Mouse (Mus musculus) liver, embryonic 14.5 days (tissue): Measurements from ENCODE around the gene Anks1. TPM values are rescaled to one million over a fixed set of nuclear protein-coding genes. Genes with fewer than 3 reads are reported as not detected.

Source experiments
- ATAC-seq: fragments of 200-750 bp; cut with Nextera tagmentation; 2 replicates; pipeline ENCODE4 v1.8.0; 2017; ENCODE audit warnings: moderate number of reproducible peaks, mild to moderate bottlenecking, moderate library complexity; ENCODE audit not compliant: insufficient read depth
- DNase-seq, 3 experiments: peaks; one replicate each; pipeline ENCODE4 v3.0.0-alpha.2; 2012 to 2013; ENCODE audit warnings: low read depth in 3 of 3, low spot score in 3 of 3
- H3K27ac ChIP-seq: fragments of 300-500 bp; sonication (generic); 2 replicates; pipeline ENCODE4 v1.5.1; 2014; ENCODE audit warnings: moderate library complexity, mild to moderate bottlenecking, control low read depth, inconsistent platforms
- H3K27me3 ChIP-seq: fragments of 300-500 bp; sonication (generic); 2 replicates; pipeline ENCODE4 v1.6.1; 2014; ENCODE audit warnings: mild to moderate bottlenecking, low read length, moderate library complexity; ENCODE audit not compliant: control insufficient read depth, insufficient read depth
- H3K36me3 ChIP-seq: fragments of 300-500 bp; sonication (generic); replicated peaks from 2 replicates; pipeline ENCODE4 v1.6.1; 2014; ENCODE audit warnings: low read depth; ENCODE audit not compliant: control insufficient read depth, insufficient read depth
- H3K4me1 ChIP-seq, 2 experiments: fragments of 200-500 bp in 1 of 2; fragments of 300-500 bp in 1 of 2; sonication (generic) in 1 of 2; replicated peaks; 2 replicates each; pipeline ENCODE4 v1.6.1; 2012 to 2014; ENCODE audit warnings: antibody characterized with exemption in 1 of 2, inconsistent platforms in 1 of 2, low read length in 1 of 2; ENCODE audit not compliant: control insufficient read depth in 2 of 2, insufficient read depth in 2 of 2
- H3K4me2 ChIP-seq: fragments of 300-500 bp; sonication (generic); 2 replicates; pipeline ENCODE4 v1.6.1; 2014; ENCODE audit warnings: low read depth, mild to moderate bottlenecking, control low read depth, moderate library complexity
- H3K4me3 ChIP-seq, 2 experiments: fragments of 200-500 bp in 1 of 2; fragments of 300-500 bp in 1 of 2; sonication (generic) in 1 of 2; 2 replicates each; pipeline ENCODE4 v1.5.1; 2012 to 2014; ENCODE audit warnings: low read depth in 2 of 2, low read length in 2 of 2, mild to moderate bottlenecking in 2 of 2, control low read depth in 1 of 2, inconsistent platforms in 1 of 2, moderate library complexity in 1 of 2; ENCODE audit not compliant: insufficient read depth in 1 of 2
- H3K9ac ChIP-seq: fragments of 300-500 bp; sonication (generic); replicated peaks from 2 replicates; pipeline ENCODE4 v1.6.1; 2014; ENCODE audit warnings: mild to moderate bottlenecking, control low read depth, moderate library complexity
- H3K9me3 ChIP-seq: fragments of 300-500 bp; sonication (generic); 2 replicates; pipeline ENCODE4 v1.6.1; 2016; ENCODE audit warnings: low read length, mixed read lengths; ENCODE audit not compliant: control insufficient read depth
- CTCF ChIP-seq: IDR thresholded peaks from 2 replicates; pipeline ENCODE4 v1.5.1; 2016; ENCODE audit warnings: antibody characterized with exemption, low read depth, control low read depth
- EP300 ChIP-seq: IDR thresholded peaks from 2 replicates; pipeline ENCODE4 v1.6.1; 2016; ENCODE audit warnings: antibody characterized with exemption, low read depth
- WGBS: fragments of 180-500 bp; shearing (Covaris S2); extraction: QIAGEN DNeasy Blood & Tissue Kit; methylation state at CpG from one replicate; pipeline ENCODE4 v1.1.7; 2014; ENCODE audit not compliant: insufficient replicate concordance; 5-methylcytosine and 5-hydroxymethylcytosine counted together
- polyA plus RNA-seq, 2 experiments: library from polyadenylated mRNA; depleted of rRNA in 1 of 2; stranded (reverse) in 1 of 2; unstranded in 1 of 2; fragments of >200 nt; fragmentation: Nextera tagmentation in 1 of 2; extraction: Ambion mirVana in 1 of 2; gene quantifications; 2 replicates each; pipeline versions ENCODE4 v1.2.1 to v1.2.3; 2012 to 2014

Anks1 gene
- polyA plus RNA-seq, 2 experiments = 2.4 to 5.3 TPM

DNA sequence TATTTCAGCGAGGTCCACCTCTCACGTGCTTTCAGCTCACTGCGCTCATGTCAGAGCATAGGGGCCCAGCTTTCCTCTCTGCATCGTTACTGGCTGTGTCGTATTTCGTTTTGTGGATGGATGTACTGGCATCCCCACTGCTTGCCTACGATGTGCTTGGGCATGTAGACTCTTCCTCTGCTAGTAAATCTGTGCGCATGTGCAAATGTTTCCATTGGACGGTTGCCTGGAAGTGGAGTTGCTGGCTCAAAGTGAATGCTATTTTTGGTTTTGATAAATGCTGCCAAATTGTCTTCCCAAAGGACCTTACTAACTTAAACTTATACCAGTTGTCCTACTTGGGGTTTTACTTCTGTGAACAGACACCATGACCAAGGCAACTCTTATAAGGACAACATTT is 62.4 kb downstream of the Anks1 start:
- Histone ChIP-seq H3K36me3 (no peaks in the 10 kb centered on the region), H3K4me3 (no peak overlapping the region), H3K4me1 (no peaks in the 10 kb centered on the region), H3K4me2 (no peak overlapping the region), H3K27me3 (no peaks in the 10 kb centered on the region), H3K27ac (no peak overlapping the region), H3K9ac (no peak overlapping the region), H3K9me3 (no peaks in the 10 kb centered on the region)
- DNase-seq (no peak), ATAC-seq (no peak)
- WGBS = 82% methylated on average over 9 of the region's 9 CpGs
- TF ChIP-seq EP300 (no peak), CTCF (no peak)

DNA sequence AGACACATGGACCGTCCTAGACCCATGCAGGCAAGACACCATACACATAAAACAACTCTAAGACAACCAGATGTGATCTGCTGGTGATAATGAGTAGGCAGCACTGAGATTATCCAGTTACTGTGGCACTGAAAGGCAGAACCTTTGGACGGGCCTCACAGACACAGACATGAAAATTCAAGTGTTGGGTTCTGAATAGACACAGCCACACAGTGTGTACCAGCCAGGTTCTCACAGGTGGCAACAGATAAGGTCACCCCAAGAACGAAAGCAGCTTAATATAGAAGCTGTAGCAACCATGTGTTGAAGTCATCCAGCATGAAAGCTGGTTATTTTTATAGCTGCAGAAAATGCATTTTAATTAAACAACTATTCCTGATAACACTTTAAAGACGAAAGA is 64.2 kb downstream of the Anks1 start:
- Histone ChIP-seq H3K9me3 (no peaks in the 10 kb centered on the region), H3K9ac (no peak overlapping the region), H3K27ac (no peak overlapping the region), H3K4me3 (no peak overlapping the region), H3K27me3 (no peaks in the 10 kb centered on the region), H3K36me3 (no peaks in the 10 kb centered on the region), H3K4me1 (no peaks in the 10 kb centered on the region), H3K4me2 (no peak overlapping the region)
- TF ChIP-seq CTCF (no peak), EP300 (no peak)
- ATAC-seq = no peak
- DNase-seq = no peak
- WGBS = 41% methylated on average over 4 of the region's 4 CpGs

DNA sequence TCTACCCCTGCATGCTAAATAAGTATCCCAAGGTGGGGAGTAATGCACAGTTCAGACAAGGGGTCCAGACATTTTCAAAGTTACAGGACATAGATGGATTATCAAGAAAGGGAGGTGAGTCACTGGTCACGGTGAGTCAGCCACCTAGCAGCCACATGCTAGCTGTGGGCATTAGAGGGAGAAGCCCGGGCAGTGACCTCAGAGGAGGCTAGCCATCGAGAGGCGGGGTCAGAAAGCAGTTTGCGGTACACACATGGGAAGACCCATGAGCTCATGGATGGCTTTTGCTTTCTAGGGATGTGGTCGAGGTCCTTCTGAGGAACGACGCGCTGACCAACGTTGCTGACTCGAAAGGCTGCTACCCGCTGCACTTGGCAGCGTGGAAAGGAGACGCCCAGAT is 67.2 kb downstream of the Anks1 start:
- no peaks in the 10 kb centered on the region for H3K36me3 ChIP-seq
- DNase-seq = no peak
- peaks cover 0 to 2% of the 10 kb centered on the region in 2 experiments; a peak in 1 of 4 replicates for H3K4me1 ChIP-seq
- no peak overlapping the region for H3K27ac ChIP-seq
- H3K9me3 ChIP-seq = no peaks in the 10 kb centered on the region
- ATAC-seq = no peak
- H3K9ac ChIP-seq = no peak overlapping the region
- TF ChIP-seq EP300 (no peak), CTCF (no peak)
- H3K4me3 ChIP-seq = no peak overlapping the region
- H3K27me3 ChIP-seq = no peaks in the 10 kb centered on the region
- WGBS = 80% methylated on average over 14 of the region's 14 CpGs
- H3K4me2 ChIP-seq = no peak overlapping the region

DNA sequence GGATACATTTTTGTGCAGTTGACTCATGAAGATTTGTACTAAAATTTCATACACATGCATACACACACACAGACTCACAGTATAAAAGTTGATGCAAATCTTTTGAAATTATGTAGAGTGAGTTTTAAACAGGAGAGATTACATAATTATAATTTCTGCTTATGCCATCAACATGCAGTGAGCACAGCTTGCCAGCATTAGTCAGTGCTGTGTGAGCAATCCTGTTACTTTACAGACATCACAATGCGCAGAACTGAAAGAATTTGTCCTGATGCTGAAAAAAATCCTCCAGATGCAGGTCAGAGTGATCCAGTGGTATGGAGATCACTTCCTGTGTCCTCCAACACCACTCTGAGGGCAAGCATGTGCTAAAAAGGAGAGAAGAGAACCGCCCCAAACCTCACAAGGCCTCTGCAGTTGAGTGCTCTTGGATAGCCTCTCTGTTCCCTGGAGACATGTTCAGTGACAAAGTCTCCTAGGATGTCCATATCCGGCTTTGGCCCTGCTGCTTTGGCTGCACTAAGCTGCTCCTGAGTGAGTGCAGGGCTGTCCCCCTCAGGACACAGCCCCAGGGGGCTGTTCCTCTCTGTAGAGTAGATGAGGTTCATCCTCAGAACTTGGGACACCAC is 68.0 kb downstream of the Anks1 start:
- Histone ChIP-seq H3K4me2 (no peak overlapping the region), H3K4me1 (peaks cover 0 to 2% of the 10 kb centered on the region in 2 experiments; a peak in 1 of 4 replicates), H3K4me3 (no peak overlapping the region), H3K27me3 (no peaks in the 10 kb centered on the region), H3K9me3 (no peaks in the 10 kb centered on the region), H3K9ac (no peak overlapping the region), H3K36me3 (no peaks in the 10 kb centered on the region), H3K27ac (no peak overlapping the region)
- no peak for ATAC-seq
- TF ChIP-seq EP300 = no peak
- no peak for TF ChIP-seq CTCF
- DNase-seq = no peak
- 71% methylated on average over 3 of the region's 3 CpGs for WGBS

DNA sequence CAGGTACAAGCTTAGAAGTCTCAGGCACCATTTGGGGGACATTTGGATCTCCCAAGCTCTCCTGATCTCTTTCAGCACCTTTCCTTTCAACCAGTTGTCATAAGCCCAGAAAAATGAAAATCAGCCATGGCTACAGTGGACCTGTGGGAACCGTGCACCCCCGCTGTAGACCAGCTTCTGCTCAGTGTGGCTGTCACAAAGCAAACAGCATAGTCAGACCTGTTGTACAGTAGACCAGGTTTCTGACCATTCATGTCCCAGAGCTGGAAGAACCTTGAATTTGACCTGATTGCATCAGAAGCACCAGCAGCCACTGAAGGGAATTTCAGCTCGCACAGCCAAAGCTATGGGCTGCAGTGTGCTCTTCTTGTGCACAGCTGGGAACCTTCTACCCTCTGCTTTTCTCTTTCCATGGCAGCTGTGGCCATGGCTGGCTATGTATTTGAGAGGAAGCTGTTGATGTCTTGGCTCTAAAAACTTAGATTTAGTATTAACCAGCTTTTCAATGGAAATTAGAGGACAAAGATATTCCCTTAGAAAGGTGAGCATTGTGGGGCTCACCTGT is 71.4 kb downstream of the Anks1 start:
- no peak for TF ChIP-seq EP300
- H3K27me3 ChIP-seq = no peaks in the 10 kb centered on the region
- no peak overlapping the region for H3K4me3 ChIP-seq
- ATAC-seq (peak; percentile 51; the same call in 1 of the 2 replicates), DNase-seq (peak in 2 of 3 experiments; percentile 9)
- WGBS = 68% methylated on average over 3 of the region's 3 CpGs
- H3K9me3 ChIP-seq = no peaks in the 10 kb centered on the region
- H3K36me3 ChIP-seq = no peaks in the 10 kb centered on the region
- no peak overlapping the region for H3K27ac ChIP-seq
- H3K4me2 ChIP-seq = no peak overlapping the region
- no peak overlapping the region for H3K9ac ChIP-seq
- peaks cover 0 to 2% of the 10 kb centered on the region in 2 experiments; a peak in 1 of 4 replicates for H3K4me1 ChIP-seq
